Mouse (Mus musculus): ENCODE measurements around the gene Irgq.
"Not testable (repeated sequence)": the region's sequence is repeated elsewhere in the genome, so short reads cannot be mapped to it uniquely, and the experiment has no call there.

Irgq gene

GRCm38 (mm10) chr7:24530062-24530931 lies at the start of gene Irgq:
TSS of gene Irgq (plus strand) at chr7:24530689.
- peak; percentile 99 for DNase-seq

DNA sequence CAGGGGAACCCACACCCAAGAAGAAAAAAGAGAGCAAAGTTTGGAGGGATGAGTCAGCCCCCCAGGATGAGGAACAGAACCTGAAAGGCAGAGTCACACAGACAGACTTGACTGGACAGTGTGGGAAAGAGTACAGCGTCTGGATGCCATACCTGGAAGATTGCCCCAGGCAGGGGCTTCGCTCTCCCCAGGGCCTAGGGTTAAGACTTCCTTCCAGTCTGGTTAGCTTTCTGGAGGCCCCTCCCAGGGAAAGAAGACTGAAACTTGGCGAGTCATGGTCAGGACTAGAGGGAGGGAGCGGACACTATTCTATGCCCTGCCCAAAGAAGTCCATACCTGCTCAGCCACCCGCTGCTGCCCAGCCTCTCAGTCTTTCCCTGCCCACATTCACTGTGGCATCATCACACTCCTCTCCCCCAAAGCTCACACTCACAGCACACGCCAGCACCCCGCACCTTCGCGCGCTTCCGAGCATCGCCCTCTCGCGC lies 49.5 kb upstream of the Irgq start:
- no peak for DNase-seq

DNA sequence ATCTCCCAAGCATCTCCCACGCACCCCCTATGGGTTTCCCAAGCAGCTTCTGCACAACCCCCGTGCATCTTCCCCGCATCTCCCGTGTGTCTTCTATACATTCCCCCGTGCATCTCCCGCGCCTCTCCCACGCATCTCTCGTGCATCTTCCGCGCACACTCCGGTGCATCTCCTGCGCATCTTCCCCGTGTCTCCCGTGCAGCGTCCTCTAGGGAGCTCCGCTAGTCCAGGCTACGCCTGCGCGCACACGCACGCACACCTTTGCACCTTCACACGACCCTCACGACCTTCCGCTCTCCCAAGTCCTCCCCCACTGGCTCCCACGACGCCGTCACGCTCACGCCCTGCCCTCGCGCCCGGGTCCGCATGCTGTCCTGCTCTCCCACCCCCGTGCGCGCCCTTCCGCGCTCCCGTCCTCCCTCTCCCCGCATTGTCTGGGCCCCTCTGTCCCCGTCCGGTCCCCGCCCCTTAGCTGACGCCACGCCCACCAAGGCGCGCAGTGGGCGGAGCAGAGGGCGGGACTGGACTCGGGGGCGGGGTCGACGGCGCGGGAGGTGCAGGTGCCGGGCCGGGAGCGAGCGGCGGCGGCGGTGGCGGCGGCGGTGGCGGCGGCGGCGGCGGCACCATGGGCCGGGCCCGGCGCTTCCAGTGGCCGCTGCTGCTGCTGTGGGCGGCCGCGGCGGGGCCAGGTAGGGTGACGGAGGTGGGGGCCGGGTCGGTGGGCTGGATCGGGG lies 48.8 kb upstream of the Irgq start, which contains the start of gene Cadm4:
Gene Cadm4 (plus strand): TSS at position 550 of the 734 bp plus-strand sequence.
- peak; percentile 90 to 94 for DNase-seq

- no peak for DNase-seq
These were observed 48.1 kb upstream of the Irgq start for GRCm38 (mm10) chr7:24482208-24483020.

- DNase-seq, result not testable (repeated sequence)
These were observed 47.2 kb upstream of the Irgq start for GRCm38 (mm10) chr7:24483291-24483690.

DNA sequence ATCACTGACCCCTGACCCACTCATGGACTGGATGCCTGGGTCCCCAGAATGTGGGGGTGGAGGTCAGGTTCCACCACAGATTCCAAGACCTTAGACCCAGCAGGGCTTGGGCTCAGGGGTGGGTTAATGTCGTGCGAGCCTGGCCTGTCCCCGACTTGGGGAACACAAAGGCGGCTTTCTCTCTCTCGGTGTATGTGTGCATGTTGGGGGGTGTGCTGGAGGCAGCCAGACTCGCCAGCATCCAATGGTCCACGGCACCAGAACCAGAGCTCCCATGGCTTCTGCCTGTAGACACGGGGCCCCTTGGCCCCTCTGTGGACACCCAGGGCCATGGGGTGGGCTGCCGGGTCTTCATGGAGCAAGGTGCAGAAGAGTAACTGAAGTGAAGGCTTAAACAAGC lies 45.0 kb upstream of the Irgq start:
- no peak for DNase-seq

GRCm38 (mm10) chr7:24486654-24487130 lies 43.8 kb upstream of the Irgq start:
- no peak for DNase-seq

DNA sequence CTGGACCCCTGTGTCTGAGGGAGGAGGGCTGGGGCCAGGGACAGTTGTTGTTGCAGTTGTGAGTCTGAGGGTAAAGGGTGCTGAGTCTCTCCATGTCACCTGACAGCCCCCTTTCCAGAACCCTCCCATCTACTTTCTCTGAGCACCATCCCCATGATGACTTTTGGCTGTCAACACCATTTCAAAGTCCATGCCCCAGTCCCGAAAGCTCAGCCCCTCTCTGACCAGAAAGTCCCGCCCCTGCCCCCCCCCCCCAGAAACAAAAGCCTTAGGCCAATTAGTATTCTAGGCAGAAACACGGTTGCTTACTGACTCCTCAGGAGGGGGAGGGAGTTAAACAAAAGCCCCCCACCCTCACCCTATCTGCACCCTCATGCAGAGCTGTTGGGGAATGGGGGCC lies 43.1 kb upstream of the Irgq start:
- no peak for DNase-seq

- DNase-seq, result peak; percentile 44 to 57
These were observed 42.2 kb upstream of the Irgq start for GRCm38 (mm10) chr7:24488303-24488702.

- no peak for DNase-seq
These were observed 30.5 kb upstream of the Irgq start for GRCm38 (mm10) chr7:24499856-24500577.

- DNase-seq, result peak; percentile 42 to 45
These were observed 29.6 kb upstream of the Irgq start for GRCm38 (mm10) chr7:24500929-24501328.

- peak; percentile 39 to 46 for DNase-seq
These were observed 29.0 kb upstream of the Irgq start for GRCm38 (mm10) chr7:24501492-24501891.

DNA sequence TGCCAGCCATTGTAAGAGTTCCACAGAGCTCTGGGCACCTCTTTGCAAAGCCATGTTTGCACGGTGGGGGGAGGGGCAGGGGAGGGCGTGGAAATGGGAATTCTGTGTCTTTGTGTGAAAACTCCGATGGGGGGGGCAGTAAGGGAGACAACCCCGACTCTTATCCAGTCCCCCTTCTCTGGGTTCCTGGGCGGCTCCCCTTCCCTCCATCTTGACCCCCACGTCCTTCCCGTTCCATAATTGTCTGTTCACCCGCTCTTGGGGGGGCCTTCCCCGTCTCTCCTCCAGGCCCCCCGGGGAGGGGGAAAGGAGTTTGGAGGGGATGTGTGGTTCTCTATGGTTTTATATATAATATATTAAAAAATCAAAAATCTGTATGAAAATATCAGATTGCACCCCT lies 26.5 kb upstream of the Irgq start:
- DNase-seq, result no peak

- DNase-seq, result no peak
These were observed 25.6 kb upstream of the Irgq start for GRCm38 (mm10) chr7:24504868-24505267.

GRCm38 (mm10) chr7:24505447-24506064 lies 24.9 kb upstream of the Irgq start:
- DNase-seq, result no peak

GRCm38 (mm10) chr7:24506065-24506459 lies 24.4 kb upstream of the Irgq start:
- peak in 1 of 2 experiments; percentile 52 for DNase-seq

DNA sequence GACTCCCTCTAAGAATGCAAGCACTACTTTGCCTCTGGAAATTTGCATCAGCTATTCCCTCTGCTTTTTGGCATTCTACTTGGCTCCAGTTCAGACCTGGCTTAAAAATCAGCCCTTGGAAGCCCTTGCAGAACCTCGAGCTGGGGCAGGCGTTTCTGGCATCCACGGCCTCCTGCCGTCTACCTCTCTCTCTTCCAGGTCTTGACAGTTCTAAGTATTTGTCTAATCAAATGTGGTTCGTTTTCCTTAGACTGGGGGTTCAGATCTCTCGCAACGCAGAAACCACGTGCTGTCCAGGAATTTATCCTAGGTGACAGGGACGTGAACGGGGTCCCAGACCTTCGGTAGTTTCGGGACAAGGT lies 24.0 kb upstream of the Irgq start:
- DNase-seq, result peak; percentile 70 to 78

GRCm38 (mm10) chr7:24506838-24507725 lies 23.4 kb upstream of the Irgq start, which contains the start of gene Zfp428:
TSS of gene Zfp428 (plus strand) at chr7:24507006.
- peak; percentile 90 to 92 for DNase-seq

DNA sequence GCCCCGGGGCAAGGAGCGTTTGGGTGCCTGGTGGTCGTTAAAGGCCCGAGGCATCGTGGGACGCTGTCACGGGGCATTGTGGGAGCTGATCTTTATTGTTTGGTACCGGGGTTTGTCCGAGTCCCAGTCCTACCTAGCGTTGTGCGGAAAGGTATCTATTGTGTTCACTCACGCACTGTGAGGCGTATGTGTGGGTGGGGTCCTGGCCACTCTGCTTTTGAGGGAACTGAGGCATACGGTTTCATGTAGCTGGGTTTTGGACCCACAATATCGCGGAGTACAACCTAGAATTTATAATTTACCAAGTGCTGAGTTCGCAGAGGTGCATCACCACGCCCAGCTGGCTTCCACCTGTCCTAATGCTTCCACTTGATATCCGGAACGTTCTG lies 22.8 kb upstream of the Irgq start:
- no peak for DNase-seq

DNA sequence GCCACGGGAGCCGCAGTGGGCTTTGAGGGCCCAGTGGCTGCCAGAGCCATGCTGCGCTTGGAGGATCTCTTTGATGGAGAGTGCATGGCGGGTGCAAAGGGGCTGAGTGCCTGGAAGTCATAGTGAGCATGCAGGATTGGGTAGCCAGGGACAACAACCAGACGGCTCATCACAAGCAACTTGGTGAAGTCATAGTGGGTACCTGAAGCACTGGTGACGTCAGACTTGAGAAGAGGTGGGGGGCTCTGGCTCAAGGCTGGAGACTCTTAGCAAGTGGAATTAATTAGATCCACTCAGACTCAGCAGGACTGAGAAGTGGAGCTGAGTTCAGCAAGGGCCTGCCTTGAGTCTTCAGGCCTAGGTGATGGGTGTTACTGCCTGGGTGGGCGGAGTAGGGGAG lies 18.1 kb upstream of the Irgq start, which contains the start of gene AC161166.1:
Gene AC161166.1 (minus strand): TSS at position 101 of the 400 bp plus-strand sequence.
- DNase-seq, result no peak
